Mouse (Mus musculus): ENCODE data around the gene Cnot4. TPM values are rescaled to one million over a fixed set of nuclear protein-coding genes. Genes with fewer than 3 reads are reported as not detected.

Cnot4 gene
- polyA plus RNA-seq, 1 experiment = 8.9 TPM

DNA sequence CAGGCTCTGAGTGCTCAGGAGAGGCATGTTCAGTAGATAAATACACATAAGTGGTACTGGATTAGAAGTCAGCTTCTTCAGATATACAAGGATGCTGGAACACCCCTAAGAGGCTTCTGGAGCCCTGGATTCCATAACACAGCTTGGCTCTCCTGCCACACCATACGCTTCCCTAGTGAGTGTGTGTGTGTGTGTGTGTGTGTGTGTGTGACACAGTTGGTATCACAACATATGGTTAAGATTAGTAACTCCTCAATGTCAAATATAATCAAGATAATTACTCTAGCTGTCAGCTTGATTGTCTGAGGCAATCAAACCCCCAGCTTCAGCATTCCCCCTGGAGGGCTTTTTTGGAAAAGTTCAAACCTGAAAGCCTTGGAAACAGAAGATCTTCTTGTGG lies 121.6 kb downstream of the Cnot4 start:
- 76% methylated on average over 1 of the region's 1 CpGs for WGBS
- H3K4me1 ChIP-seq (ENCODE audit: control insufficient read depth, insufficient read depth, low read length) = no peaks in the 10 kb centered on the region
- no peak overlapping the region for H3K4me3 ChIP-seq (replicated peaks; ENCODE audit: extremely low read depth, low read depth, low read length)
- TF ChIP-seq POLR2A (IDR thresholded peaks at IDR 0.05; ENCODE audit: borderline replicate concordance, extremely low read depth, low read depth, low read length) (no peak), CTCF (IDR thresholded peaks at IDR 0.05; ENCODE audit: insufficient read depth, low read length) (no peak)
- DNase-seq = no peak

DNA sequence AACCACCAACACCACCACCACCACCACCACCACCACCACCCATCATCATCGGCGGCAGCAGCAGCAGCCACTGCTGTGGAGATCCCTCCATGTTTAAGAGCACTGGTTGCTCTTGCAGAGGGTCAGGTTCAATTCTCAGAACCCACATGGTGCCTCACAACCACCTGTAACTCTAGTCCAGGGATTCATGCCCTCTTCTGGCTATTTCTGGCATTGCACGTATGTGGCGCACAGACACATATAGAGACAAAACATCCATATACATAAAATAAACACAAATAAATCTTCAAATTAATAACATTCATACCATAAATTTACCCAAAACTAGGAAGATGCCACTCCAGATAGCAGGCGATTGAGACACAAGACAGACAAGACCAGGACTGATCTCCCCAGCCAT lies 122.8 kb downstream of the Cnot4 start:
- no peak for DNase-seq
- H3K4me3 ChIP-seq (replicated peaks; ENCODE audit: extremely low read depth, low read depth, low read length) = no peak overlapping the region
- 96% methylated on average over 5 of the region's 5 CpGs for WGBS
- no peaks in the 10 kb centered on the region for H3K4me1 ChIP-seq (ENCODE audit: control insufficient read depth, insufficient read depth, low read length)
- no peak for TF ChIP-seq CTCF (IDR thresholded peaks at IDR 0.05; ENCODE audit: insufficient read depth, low read length)
- no peak for TF ChIP-seq POLR2A (IDR thresholded peaks at IDR 0.05; ENCODE audit: borderline replicate concordance, extremely low read depth, low read depth, low read length)

DNA sequence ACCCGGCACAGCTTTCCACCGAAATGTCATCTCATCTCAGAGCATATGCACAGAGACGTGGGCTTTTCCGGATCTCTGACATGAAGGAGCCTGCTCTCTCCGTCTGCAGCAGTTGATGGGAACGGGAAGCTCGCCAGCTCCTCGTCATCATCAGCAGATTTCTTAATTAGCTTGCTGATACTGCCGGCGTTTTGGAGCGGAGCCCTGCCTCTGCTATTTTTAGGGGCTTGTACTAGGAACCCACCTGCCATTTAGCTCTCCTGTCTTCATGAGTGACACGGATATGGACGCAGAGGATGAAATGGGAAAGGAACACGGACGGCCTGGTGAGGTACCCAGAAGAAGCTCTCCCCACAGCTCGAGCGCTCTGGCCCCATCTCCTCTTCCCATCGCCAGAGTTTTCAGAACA lies 131.3 kb downstream of the Cnot4 start:
- DNase-seq = no peak
- no peaks in the 10 kb centered on the region for H3K4me1 ChIP-seq (ENCODE audit: control insufficient read depth, insufficient read depth, low read length)
- no peak overlapping the region for H3K4me3 ChIP-seq (replicated peaks; ENCODE audit: extremely low read depth, low read depth, low read length)
- TF ChIP-seq CTCF (IDR thresholded peaks at IDR 0.05; ENCODE audit: insufficient read depth, low read length) (no peak), POLR2A (IDR thresholded peaks at IDR 0.05; ENCODE audit: borderline replicate concordance, extremely low read depth, low read depth, low read length) (no peak)
- WGBS = 72% methylated on average over 18 of the region's 18 CpGs

DNA sequence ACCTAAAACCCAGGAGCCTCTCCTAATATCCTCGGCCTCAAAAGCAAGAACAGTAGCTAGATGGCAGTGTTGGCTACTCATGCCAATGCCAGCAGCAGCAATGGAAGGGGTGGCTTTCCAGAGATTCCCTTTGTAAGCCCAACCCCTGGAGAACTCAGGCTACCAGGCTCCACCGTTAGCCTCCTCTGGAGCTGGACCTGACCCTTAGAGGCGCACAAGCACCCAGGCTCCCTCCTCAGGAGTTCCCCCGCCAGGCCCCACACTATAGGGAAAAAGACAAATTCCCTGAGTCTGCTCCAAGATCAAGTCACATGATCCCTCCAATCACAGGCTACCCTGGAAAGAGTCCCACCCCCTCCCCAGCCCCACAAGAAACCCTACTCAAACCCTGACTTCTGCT lies 134.4 kb downstream of the Cnot4 start:
- H3K4me1 ChIP-seq (ENCODE audit: control insufficient read depth, insufficient read depth, low read length) = 0 out of 2 replicates have a peak, but pooled peaks cover 2% of the 10 kb centered on the region
- H3K4me3 ChIP-seq (replicated peaks; ENCODE audit: extremely low read depth, low read depth, low read length) = no peak overlapping the region
- TF ChIP-seq POLR2A (IDR thresholded peaks at IDR 0.05; ENCODE audit: borderline replicate concordance, extremely low read depth, low read depth, low read length) (no peak), CTCF (IDR thresholded peaks at IDR 0.05; ENCODE audit: insufficient read depth, low read length) (peak; percentile 38; the same call in 1 of the 2 replicates)
- DNase-seq = no peak
- WGBS = 28% methylated on average over 4 of the region's 4 CpGs

DNA sequence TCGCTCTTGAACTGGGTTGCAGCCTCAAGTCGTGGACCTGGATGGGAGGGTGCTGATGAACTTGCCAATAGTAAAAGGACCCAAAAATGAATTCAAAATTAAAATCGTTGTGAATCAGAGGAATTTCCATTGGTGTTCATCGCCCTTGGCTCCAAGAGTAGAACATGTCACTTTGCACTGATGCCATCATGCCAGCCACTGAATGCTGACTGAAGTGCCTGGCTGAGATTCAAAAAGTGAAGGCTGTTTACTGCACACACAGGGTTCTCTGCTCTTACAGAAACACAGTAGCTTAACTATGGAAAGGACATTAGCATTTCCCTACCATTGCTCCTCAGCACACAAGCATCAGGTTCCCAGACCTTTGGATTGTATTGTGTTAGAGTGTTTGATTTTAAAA lies 137.0 kb downstream of the Cnot4 start:
- 81% methylated on average over 4 of the region's 4 CpGs for WGBS
- DNase-seq = no peak
- TF ChIP-seq CTCF (IDR thresholded peaks at IDR 0.05; ENCODE audit: insufficient read depth, low read length) (no peak), POLR2A (IDR thresholded peaks at IDR 0.05; ENCODE audit: borderline replicate concordance, extremely low read depth, low read depth, low read length) (no peak)
- no peak overlapping the region for H3K4me3 ChIP-seq (replicated peaks; ENCODE audit: extremely low read depth, low read depth, low read length)
- 0 out of 2 replicates have a peak, but pooled peaks cover 2% of the 10 kb centered on the region for H3K4me1 ChIP-seq (ENCODE audit: control insufficient read depth, insufficient read depth, low read length)

DNA sequence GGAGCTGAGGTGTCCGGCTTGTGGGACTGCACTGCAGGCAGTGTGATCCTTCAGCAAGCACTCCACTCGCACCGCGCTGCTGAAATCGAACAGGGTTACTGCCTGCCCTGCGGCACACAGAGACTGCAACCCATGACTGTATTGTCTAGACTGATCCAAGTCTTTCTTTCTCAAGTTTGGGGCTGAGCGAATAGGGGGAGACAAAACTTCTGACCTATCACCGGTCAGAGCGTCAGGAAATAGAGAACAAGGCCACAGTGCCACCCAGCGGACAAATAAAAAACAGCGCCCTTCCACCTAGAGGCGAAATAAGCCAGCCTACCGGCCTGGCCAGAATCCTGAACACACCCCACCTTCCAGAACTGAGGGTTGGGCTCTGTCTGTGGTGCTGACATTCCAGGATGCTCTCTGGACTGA lies 138.3 kb downstream of the Cnot4 start:
- Histone ChIP-seq H3K4me3 (replicated peaks; ENCODE audit: extremely low read depth, low read depth, low read length) (peak overlapping the region; percentile 36), H3K4me1 (ENCODE audit: control insufficient read depth, insufficient read depth, low read length) (0 out of 2 replicates have a peak, but pooled peaks cover 2% of the 10 kb centered on the region)
- WGBS = 3% methylated on average over 13 of the region's 13 CpGs
- TF ChIP-seq POLR2A (IDR thresholded peaks at IDR 0.05; ENCODE audit: borderline replicate concordance, extremely low read depth, low read depth, low read length) = no peak
- peak; percentile 79 for TF ChIP-seq CTCF (IDR thresholded peaks at IDR 0.05; ENCODE audit: insufficient read depth, low read length)
- DNase-seq = peak; percentile 81

DNA sequence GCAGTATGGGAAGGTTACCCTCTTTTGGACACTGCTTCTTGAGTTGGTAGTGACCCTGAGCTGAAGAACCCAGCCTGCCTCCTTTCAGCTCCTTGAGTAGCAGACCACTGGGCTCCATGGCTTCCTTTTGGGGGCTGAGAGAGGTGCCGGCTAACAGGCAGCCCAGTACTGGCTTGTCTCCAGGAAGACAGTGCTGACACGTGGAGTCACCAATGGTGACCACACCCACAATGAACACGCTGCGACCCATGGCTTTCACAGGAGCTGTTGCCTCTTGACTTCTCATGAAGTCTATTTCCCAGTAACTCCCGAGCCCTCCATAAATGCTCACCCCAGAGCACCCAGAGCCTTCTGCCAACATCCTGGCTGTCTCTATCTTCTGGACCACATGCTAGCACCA lies 138.8 kb downstream of the Cnot4 start:
- 18% methylated on average over 5 of the region's 5 CpGs for WGBS
- no peak for DNase-seq
- Histone ChIP-seq H3K4me1 (ENCODE audit: control insufficient read depth, insufficient read depth, low read length) (0 out of 2 replicates have a peak, but pooled peaks cover 2% of the 10 kb centered on the region), H3K4me3 (replicated peaks; ENCODE audit: extremely low read depth, low read depth, low read length) (no peak overlapping the region)
- TF ChIP-seq CTCF (IDR thresholded peaks at IDR 0.05; ENCODE audit: insufficient read depth, low read length) (no peak), POLR2A (IDR thresholded peaks at IDR 0.05; ENCODE audit: borderline replicate concordance, extremely low read depth, low read depth, low read length) (no peak)

DNA sequence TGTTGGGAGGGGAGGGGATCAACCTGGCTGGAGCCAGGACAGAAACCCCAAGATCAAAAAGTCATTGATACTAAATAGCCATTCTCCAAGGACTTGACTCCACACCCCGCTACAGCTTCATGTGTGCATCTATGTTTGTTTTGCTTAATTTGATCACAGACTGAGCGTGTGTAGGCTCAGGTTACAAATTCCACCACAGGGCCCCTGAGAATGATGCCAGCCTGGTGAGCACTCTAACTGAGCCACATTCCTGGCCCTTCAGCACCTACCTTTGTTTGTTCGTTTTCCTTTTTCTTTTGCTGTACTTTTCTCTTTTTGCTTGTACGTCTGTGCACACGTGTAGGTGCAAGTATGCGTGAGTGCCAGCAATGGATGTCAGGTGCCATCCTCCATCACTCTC lies 144.3 kb downstream of the Cnot4 start:
- TF ChIP-seq POLR2A (IDR thresholded peaks at IDR 0.05; ENCODE audit: borderline replicate concordance, extremely low read depth, low read depth, low read length) (no peak), CTCF (IDR thresholded peaks at IDR 0.05; ENCODE audit: insufficient read depth, low read length) (no peak)
- no peak for DNase-seq
- 69% methylated on average over 6 of the region's 6 CpGs for WGBS
- H3K4me3 ChIP-seq (replicated peaks; ENCODE audit: extremely low read depth, low read depth, low read length) = no peak overlapping the region
- H3K4me1 ChIP-seq (ENCODE audit: control insufficient read depth, insufficient read depth, low read length) = no peaks in the 10 kb centered on the region

DNA sequence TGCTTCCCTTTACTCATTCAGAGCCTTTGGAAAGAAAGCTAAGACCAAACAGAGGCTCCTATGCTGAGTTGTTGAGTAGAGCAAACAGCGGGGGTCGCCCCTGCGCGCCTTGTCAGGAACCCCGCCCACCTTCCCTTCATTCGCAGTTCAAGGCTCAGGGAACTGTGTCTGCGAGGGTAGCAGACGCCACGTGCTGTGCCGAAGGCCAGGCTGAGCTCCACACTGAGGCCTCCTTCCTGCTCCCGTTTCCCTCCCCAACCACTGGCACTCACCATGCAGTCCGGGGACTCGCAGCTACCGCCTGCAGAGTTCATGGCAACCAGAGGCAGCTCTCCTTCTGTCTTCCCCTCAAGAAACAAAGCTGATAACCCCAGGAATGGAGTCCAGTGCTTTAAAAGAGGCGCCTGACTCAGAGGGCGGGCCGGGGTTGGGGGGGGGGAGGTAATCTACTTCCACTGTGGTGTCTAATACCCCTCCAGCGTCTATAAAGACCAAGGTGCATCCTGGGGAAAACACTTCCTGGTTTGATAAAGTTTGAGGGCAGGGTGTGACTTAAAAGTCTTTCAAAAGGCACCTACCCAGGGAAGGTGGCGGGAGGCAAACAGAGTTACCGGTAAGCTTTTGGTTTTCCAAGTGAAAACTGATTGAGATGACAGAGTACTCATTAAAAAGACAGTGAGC lies 145.3 kb downstream of the Cnot4 start, which contains the start of gene Slc23a4:
Slc23a4 (minus strand) TSS at position 324 of the 681 bp plus-strand sequence.
- DNase-seq = no peak
- 12% methylated on average over 20 of the region's 20 CpGs for WGBS
- Histone ChIP-seq H3K4me1 (ENCODE audit: control insufficient read depth, insufficient read depth, low read length) (no peaks in the 10 kb centered on the region), H3K4me3 (replicated peaks; ENCODE audit: extremely low read depth, low read depth, low read length) (no peak within 1 kb of the TSS)
- no peak for TF ChIP-seq POLR2A (IDR thresholded peaks at IDR 0.05; ENCODE audit: borderline replicate concordance, extremely low read depth, low read depth, low read length)
- no peak for TF ChIP-seq CTCF (IDR thresholded peaks at IDR 0.05; ENCODE audit: insufficient read depth, low read length)

DNA sequence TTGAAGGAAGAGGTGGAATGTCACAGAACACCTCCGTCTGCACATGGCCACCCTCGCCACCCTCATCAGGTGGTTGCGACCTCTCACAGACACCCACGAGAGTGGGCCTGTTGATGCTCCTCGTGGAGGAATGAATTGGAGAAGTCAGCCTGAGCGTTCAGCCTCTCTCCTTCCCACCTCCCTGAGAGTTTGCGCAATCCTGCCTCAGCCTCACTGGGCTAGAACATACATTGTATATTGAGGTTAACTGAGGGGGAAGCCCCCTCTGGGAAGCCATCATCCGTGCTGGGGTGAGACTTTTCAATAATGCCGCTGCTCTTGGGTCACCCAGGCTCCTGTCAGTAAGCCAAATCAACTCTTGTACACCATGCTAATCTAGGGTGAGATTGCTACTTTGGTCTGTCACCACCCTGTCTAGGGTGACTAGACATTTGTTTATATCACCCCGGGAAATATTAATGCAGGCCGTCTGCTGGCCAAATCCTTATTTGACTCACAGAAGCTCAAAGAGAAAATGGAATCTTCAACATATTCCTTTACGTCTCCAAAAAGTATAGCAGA lies 146.4 kb downstream of the Cnot4 start:
- no peak for DNase-seq
- TF ChIP-seq POLR2A (IDR thresholded peaks at IDR 0.05; ENCODE audit: borderline replicate concordance, extremely low read depth, low read depth, low read length) (no peak), CTCF (IDR thresholded peaks at IDR 0.05; ENCODE audit: insufficient read depth, low read length) (no peak)
- 58% methylated on average over 12 of the region's 12 CpGs for WGBS
- H3K4me1 ChIP-seq (ENCODE audit: control insufficient read depth, insufficient read depth, low read length) = no peaks in the 10 kb centered on the region
- H3K4me3 ChIP-seq (replicated peaks; ENCODE audit: extremely low read depth, low read depth, low read length) = no peak overlapping the region
